Mouse (Mus musculus): ENCODE measurements around the gene Jtb. TPM values are rescaled to one million over a fixed set of nuclear protein-coding genes. Genes with fewer than 3 reads are reported as not detected.
A peak's percentile ranks its signal among the peaks of the same experiment; 100 is the strongest.

Gene Jtb
- total RNA-seq, 2 experiments from 2014 or later = 48.6 to 91.6 TPM

DNA sequence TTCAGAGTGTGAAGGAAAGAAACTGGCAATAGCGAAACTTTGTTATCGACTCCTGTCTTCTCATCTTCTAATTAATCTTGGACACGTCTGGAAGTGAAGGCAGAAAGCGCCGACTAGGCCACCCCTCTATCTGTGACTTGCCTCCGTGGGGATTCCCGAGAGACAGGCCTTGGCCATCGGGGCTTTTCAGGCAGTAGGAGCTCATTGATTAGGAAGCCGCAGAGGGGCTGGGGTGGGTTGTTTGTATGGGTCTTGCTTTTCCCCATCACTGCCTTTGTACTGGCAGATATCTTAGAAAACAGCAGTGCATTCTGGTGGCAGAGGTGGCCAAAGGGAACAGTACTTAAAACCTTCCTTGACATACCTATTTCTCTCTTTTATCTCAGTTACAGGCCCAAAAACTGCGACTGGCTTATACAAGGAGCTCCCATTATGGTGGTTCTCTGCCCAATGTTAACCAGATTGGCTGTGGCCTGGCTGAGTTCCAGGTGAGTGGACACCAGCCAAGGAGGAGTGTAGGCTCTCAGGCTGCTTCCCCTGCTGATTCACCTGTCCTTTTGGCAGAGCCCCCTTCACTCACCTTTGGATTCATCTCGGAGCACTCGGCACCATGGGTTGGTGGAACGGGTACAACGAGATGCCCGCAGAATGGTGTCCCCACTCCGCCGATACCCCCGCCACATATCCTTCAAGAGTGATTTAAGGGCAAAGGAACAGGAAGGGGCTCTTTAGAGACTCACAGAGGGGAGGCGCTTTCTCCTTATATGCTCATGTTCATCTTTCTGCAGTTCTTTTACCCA lies 25.5 kb downstream of the Jtb start:
- ATAC-seq (replicated peaks; ENCODE audit: poor library complexity) = no peak

DNA sequence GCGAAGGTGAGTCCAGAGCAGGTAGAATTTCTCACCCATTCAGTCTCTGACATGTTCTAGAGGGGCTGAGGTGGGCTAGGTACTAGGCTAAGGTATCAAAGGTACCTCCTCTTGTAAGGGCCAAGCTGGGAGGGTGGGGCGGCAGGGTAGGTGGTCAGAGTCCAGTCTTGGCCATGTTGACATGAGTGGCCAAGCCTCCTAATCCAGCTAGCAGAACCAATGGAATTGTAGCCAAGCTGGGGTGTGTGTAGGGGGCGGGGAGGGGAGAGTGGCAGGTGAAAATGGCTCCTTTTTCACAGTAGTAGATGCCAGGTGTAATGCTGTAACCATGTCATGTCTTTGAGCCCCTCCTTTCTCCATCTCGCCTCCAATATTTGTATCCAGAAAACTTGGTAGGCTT lies 27.1 kb downstream of the Jtb start:
- no peak for ATAC-seq (replicated peaks; ENCODE audit: poor library complexity)

DNA sequence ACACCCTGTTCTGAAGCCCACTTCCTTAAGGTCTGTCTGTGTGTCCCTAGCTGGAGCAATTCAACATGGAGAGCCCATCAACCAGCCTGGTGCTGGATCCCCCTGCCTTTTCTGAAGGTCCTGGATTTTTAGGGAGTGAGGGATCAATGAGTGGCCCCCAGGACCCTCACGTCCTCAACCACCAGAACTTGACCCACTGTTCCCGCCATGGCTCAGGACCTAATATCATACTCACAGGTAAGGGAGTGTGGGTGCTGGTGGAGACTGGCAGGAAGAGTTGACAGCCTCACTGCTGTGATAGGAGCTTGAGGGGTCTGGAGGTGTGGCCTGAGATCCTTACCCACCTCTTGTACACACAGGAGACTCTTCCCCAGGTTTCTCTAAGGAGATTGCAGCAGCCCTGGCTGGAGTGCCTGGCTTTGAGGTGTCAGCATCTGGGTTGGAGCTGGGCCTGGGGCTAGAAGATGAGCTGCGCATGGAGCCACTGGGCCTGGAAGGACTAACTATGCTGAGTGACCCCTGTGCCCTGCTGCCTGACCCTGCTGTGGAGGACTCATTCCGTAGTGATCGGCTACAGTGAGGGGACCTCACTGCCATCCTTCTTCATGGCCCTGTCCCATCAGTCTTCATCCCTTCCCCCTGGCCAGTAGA lies 31.8 kb downstream of the Jtb start:
- ATAC-seq (replicated peaks; ENCODE audit: poor library complexity) = no peak

DNA sequence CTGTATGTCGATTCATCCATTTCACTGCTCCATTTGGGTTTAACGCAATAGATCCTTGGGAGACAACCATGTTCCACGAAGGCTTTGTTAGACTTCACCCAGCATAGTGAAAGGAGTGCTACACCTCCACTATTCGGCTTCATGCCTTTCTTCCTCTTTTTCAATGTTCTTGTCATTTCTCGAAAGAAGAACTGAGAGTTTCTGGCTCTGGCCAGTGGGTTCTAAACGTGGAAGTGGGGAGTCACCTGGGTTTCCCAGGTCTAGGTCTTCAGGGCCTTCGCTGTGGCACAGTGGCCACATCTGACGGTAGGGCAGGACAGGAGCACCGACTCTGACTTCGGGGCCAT lies 33.3 kb downstream of the Jtb start:
- no peak for ATAC-seq (replicated peaks; ENCODE audit: poor library complexity)

DNA sequence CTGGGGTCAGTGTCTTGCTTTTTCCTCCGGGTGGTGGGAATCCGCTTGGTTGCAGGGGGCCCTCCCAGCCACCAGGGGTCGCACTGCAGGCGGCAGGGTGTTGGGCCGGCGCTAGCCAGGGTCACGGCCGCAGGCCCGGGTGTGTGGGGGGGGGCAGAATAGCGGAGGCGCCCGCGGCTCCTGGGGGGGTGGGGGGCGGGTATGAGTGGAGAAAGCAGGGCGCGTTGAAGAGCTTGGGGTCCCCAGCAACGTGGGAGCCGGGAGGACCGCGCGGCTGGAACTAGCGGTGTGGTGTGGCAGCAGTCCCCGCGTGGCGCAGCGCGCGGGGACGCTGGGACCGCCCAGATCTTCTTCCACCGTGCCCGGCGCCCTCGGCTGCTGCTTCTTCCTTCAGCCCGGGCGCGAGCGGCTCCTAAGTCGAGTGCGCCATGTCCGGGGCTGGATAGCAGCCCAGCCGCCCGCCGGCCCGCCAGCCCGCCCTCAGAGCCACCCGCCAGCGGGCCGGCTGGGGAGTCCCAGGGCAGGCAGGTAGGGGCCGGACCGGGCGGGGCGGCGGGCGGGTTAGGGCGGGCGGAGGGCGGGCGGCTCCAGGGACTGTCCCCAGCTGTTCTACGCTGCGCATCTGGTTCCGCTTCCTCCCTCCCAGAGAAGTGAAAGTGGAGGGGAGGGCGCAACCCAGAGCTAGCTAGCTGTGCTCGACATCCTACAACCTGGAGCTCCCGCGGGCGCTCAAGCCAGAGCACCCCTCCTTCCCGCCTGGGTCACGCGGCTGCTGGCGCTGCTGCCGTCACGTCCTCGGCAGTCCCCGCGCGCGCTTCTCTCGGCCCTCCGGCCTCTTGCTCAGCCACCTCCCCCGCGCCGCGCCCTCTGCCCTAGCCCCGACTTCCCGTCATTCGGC lies 33.9 kb downstream of the Jtb start, which contains the start of gene Dennd4b:
Dennd4b (plus strand) TSS at position 152 of the 898 bp plus-strand sequence.
- ATAC-seq (replicated peaks; ENCODE audit: poor library complexity) = peak; percentile 73

DNA sequence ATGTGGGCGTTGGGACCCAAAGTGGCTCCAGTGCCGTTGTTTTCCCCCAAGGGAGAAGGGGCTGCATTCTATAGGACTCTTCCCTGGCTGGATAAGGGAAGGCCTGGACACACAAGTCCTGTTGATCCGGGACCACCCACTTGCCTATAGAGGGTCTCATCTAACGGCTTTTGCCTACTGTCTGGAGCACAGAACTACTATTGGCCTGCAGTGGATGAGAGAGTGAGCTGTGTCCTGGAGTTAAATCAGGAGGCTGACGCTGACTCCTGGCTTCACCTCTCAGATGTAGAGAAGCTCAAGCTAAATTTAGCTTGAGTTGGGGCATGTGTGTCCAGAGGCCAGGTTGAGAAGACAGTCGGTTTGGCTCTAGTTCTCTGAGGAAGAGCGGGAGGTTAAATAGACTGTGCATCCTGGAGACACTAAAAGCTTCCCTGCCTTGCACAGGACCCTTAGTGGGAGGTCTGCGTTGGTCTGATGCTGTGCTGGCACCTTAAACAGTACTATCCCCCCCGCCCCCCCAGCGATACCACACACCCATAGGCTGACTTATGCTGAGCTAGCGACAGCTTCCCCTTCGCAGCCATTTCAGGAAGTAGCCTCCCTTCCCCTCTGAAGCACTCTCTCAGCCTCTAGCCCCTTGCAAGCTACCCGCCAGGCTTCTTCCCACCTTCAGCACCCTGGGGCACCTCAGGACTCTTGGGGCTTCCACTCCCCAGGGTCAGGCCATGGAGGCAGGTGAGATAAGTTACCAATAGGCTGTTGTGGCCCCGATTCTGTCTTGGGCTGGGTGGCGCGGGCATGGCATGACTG lies 34.7 kb downstream of the Jtb start:
- ATAC-seq (replicated peaks; ENCODE audit: poor library complexity) = peak; percentile 46

DNA sequence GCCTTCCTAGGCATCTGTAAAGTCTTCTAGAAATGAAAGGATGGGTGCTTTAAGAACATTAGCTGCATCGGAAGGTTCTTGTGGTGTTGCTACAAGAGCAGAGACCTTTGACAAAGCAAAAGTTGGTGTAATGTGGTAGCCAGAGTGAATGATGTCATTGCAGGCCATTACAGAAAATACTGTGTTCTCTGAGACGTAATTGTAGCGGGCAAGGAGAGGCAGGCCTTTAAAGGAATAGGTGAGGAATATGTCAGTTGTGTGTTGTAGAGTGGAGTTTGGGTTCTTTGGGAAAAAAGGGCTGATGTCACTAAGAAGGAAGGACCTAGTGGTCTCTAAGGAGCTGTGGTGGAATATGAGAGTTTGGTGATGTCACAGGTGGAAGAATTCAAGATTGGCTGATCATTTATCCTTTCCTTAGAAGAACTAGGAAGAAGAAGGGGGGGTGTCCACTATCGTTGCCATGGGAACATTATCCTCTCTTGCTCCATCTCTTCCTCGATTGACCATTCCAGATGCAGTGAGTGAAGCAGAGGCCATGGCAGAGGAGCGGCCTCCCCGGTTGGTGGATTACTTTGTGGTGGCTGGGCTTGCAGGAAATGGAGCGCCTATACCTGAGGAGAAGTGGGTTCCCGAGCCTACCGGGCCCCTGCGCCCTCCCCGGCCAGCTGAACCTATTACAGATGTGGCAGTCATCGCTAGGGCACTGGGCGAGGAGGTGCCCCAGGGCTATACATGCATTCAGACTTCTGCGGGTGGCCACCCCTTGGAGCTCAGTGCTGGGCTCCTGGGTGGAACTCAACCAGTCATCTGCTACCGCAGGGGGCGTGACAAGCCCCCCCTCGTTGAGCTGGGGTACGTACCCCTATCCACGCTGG lies 35.7 kb downstream of the Jtb start:
- ATAC-seq (replicated peaks; ENCODE audit: poor library complexity) = no peak

DNA sequence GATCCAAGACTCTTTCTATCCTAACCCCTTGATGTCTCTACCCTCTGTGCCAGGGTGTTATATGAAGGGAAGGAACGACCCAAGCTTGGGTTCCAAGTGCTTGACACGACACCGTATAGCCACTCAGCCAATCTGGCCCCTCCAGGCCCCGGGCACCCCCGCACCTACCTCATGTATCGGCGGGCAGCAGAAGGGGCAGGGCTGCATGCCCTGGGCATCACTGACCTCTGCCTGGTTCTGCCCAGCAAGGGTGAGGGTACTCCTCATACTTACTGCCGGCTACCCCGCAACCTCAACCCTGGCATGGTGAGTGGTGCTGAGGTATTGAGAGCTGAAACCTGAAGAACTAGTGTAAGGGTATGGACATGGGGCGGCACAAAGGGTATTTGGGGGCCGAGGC lies 36.8 kb downstream of the Jtb start:
- no peak for ATAC-seq (replicated peaks; ENCODE audit: poor library complexity)

DNA sequence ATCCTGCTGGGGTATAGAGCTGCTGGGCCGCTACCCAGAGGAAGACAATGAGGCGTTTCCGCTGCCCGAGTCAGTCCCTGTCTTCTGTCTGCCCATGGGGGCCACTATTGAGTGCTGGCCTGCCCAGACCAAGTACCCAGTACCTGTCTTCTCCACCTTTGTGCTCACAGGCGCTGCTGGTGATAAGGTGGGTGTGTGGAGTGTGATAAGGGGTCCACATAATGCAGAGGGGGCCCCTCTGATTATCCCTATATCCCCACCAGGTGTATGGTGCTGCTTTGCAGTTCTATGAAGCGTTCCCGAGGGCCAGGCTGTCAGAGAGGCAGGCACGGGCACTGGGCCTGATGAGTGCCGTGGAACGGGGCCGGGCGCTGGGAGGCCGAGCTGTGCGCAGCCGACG lies 37.6 kb downstream of the Jtb start:
- ATAC-seq (replicated peaks; ENCODE audit: poor library complexity) = no peak

DNA sequence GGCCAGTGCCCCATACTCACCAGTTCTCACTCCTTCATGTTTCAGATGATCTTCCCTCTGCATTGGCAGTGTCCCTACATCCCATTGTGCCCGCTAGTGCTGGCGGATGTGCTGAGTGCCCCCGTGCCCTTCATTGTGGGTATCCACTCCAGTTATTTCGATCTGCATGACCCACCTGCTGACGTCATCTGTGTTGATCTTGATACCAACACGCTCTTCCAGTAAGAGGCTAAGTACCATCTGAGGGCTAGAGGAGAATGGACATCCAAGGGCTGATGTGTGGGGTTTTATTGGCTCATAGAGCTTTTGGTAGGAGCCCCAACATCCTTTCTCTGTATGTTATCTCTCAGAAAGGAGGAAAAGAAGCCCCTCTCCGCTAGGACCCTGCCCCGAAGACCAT lies 39.4 kb downstream of the Jtb start:
- no peak for ATAC-seq (replicated peaks; ENCODE audit: poor library complexity)

DNA sequence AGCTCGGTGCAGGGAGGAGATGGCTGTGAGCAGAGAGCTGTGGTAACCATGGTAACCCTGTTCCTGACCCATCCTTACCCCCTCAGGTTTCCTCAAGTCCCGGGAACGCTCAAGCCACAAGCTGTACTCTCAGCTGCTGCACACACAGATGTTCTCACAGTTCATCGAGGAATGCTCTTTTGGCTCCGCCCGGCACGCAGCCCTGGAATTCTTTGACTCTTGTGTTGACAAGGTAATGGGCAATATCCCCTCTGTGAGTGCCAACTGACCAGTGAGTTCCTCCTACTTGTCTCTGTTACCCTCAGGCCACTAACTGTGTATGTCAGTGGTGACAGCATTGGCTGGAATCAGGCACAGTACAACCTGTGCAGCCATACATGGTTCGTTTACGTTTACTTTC lies 40.8 kb downstream of the Jtb start:
- ATAC-seq (replicated peaks; ENCODE audit: poor library complexity) = no peak

DNA sequence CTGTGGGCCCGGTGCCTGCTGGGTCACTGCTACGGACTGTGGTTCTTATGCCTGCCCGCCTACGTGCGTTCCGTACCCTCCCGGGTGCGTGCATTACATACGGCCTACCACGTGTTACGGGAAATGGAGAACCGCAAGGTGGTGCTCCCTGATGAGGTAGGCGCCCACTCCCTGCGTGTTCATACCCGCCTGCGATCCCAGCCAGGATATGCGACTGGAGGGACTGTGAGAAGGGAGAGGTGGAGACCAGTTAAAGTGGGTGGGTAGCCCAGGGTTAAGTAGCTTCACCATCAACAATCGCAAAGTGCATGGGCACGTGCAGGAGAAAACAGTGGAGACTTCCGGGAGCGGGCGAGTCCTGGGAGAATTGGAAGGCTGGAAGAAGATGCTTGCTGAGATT lies 42.5 kb downstream of the Jtb start:
- ATAC-seq (replicated peaks; ENCODE audit: poor library complexity) = no peak

DNA sequence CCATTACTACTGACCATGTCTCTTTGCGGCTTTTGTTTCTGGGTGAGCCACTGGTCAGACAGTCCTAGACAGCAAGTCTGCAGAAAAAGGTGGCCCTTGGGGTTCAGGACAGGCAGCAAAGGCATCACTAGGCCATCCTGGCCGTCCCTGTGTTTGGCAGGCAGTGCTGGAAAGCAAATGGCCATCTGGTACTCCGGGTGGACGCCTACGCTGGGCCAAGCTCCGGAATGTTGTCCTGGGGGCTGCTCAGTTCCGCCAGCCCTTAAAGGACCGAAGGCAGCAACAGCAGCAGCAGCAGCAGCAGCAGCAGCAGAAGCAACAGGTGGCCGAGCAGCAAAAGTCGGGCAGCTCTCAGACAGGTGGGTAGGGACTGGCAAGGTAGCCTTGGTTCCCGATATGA lies 43.9 kb downstream of the Jtb start:
- no peak for ATAC-seq (replicated peaks; ENCODE audit: poor library complexity)

DNA sequence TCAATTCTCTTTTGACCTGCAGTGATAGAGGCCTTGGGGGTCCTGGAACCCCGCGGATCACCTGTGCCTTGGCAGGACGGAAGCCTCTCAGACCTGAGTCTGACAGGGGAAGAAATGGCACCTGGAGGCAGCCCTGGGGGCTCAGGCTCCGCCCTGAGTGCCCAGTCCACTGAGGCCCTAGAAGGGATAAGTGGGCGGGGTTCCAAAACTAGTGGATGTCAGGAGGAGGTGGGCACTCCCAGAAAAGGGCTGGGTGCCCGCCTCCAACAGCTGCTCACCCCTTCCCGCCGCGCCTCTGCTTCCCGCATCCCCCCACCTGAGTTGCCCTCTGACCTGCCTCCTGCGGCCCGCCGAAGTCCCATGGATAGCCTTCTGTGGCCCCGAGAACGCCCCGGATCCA lies 45.5 kb downstream of the Jtb start:
- no peak for ATAC-seq (replicated peaks; ENCODE audit: poor library complexity)

DNA sequence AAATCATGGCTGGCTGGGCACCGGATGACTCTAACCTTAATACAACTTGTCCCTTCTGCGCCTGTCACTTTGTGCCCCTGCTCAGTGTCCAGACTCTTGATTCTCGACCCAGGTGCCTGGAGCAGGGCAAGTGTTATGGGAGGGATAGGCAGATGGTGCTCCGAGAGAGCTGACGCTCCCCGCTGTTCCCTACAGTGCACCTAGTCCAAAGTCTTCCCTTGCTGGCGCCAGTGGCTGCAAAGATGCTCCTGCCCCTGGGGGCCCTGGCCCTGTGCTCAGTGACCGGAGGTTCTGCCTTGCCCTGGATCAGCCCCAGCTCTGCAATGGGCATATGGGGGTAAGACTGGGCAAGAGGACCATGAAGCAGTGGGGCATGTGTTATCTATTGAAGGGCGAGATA lies 46.4 kb downstream of the Jtb start:
- no peak for ATAC-seq (replicated peaks; ENCODE audit: poor library complexity)

DNA sequence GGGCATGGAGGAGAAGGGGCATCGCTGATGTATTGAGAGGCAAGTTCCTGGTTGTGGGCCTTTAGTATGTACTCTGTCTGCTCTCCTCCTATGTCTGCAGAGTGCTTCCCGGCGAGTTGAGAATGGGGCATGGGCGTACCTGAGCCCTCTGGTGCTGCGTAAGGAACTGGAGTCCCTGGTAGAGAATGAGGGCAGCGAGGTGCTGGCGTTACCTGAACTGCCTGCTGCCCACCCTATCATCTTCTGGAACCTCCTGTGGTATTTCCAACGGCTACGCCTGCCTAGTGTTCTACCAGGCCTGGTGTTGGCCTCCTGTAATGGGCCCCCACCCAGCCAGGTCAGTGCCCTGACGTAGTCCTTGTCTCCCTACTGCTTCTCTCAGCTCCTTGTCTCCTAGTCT lies 46.8 kb downstream of the Jtb start:
- no peak for ATAC-seq (replicated peaks; ENCODE audit: poor library complexity)

DNA sequence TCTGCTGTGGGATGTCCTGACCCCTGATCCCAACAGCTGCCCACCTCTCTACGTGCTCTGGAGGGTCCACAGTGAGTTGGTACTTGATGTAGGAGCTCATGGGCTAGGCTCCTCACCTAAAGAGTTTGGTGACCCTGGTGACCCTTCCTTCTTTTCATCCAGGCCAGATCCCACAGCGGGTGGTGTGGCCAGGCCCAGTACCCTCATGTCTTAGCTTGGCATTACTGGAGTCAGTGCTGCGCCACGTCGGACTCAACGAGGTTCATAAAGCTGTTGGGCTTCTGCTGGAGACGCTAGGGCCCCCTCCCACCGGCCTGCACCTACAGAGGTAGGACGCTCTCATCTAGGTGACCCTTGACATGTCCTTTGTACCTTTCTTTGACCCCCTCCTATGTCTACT lies 47.8 kb downstream of the Jtb start:
- no peak for ATAC-seq (replicated peaks; ENCODE audit: poor library complexity)

DNA sequence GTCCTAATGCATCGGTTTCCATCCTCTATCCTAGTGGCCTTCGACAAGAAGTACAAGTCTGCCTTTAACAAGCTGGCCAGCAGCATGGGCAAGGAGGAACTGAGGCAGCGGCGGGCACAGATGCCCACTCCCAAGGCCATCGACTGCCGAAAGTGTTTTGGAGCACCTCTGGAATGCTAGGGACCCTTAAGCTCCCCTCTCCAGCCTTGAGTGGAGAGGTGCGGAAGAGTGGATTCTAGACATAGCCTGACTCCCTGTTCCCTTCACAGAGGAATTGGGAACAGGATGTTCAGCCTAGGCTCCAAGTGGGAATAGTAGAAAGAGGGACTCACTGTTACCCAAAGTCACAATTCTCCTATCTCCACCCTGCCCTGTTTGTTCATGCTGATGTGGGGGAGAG lies 48.3 kb downstream of the Jtb start:
- no peak for ATAC-seq (replicated peaks; ENCODE audit: poor library complexity)

DNA sequence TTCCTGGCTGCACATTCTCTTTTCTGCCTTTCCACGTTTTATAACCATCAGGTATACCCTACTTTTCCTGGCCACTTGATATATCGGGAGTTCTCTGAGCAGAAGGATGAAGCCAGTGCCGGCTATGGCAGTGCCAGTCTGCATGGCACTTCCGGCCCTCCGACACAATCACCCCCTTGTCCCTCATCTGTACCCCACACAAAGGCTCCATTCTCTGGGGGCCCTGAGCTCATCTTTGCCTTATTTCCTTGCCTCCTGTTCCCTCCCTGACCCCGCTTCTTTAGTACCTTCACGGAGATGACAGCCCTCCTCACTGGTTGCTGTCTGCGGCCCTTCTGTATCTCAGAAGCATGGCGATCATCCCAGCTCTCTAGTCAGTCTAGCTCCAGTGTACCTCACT lies 49.3 kb downstream of the Jtb start:
- ATAC-seq (replicated peaks; ENCODE audit: poor library complexity) = no peak

DNA sequence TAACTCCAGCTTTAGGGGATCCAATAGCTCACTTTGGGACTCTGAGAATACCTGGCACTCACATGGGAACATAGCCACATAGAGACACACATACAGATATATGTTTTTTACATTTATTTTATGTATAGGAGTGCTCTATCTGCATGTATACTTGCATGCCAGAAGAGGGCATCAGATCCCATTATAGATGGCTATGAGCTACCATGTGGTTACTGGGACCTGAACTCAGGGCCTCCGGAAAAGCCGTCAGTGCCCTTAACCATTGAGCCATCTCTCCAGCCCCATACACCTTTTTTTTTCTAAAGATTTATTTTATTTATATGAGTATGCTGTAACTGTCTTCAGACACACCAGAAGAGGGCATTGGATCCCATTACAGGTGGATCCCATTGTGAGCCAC lies 52.8 kb downstream of the Jtb start:
- no peak for ATAC-seq (replicated peaks; ENCODE audit: poor library complexity)
